Mouse (Mus musculus) liver, embryonic 12.5 days (tissue): Measurements from ENCODE around the gene Kcnk13. TPM values are rescaled to one million over a fixed set of nuclear protein-coding genes. Genes with fewer than 3 reads are reported as not detected.

Source experiments
- ATAC-seq: fragments of 200-750 bp; cut with Nextera tagmentation; 2 replicates; pipeline ENCODE4 v1.8.0; 2017; ENCODE audit warnings: moderate number of reproducible peaks, mild to moderate bottlenecking, moderate library complexity
- H3K27ac ChIP-seq: fragments of 300-500 bp; sonication (generic); 2 replicates; pipeline ENCODE4 v1.5.1; 2016; ENCODE audit warnings: mild to moderate bottlenecking
- H3K27me3 ChIP-seq: fragments of 300-500 bp; sonication (generic); replicated peaks from 2 replicates; pipeline ENCODE4 v1.6.1; 2016; ENCODE audit warnings: mild to moderate bottlenecking, moderate library complexity
- H3K36me3 ChIP-seq: fragments of 300-500 bp; sonication (generic); 2 replicates; pipeline ENCODE4 v1.6.1; 2016; ENCODE audit warnings: mild to moderate bottlenecking, moderate library complexity
- H3K4me1 ChIP-seq: fragments of 300-500 bp; sonication (generic); 2 replicates; pipeline ENCODE4 v1.6.1; 2016
- H3K4me2 ChIP-seq: fragments of 300-500 bp; sonication (generic); 2 replicates; pipeline ENCODE4 v1.6.1; 2016; ENCODE audit warnings: mild to moderate bottlenecking, moderate library complexity
- H3K4me3 ChIP-seq: fragments of 300-500 bp; sonication (generic); 2 replicates; pipeline ENCODE4 v1.5.1; 2016; ENCODE audit warnings: mild to moderate bottlenecking, moderate library complexity
- H3K9ac ChIP-seq: fragments of 300-500 bp; sonication (generic); 2 replicates; pipeline ENCODE4 v1.6.1; 2016; ENCODE audit warnings: mild to moderate bottlenecking, moderate library complexity
- H3K9me3 ChIP-seq: fragments of 300-500 bp; sonication (generic); replicated peaks from 2 replicates; pipeline ENCODE4 v1.6.1; 2016; ENCODE audit warnings: mild to moderate bottlenecking, moderate library complexity
- WGBS: fragments of 180-500 bp; shearing (Covaris S2); methylation state at CpG from one replicate; pipeline ENCODE4 v1.1.7; 2016; ENCODE audit not compliant: insufficient replicate concordance; 5-methylcytosine and 5-hydroxymethylcytosine counted together
- polyA plus RNA-seq: library from polyadenylated mRNA; unstranded; fragments of >200 nt; fragmentation: Nextera tagmentation; extraction: Ambion mirVana; gene quantifications from 2 replicates; pipeline ENCODE4 v1.2.1, GENCODE M21; 2016

The Kcnk13 gene
- polyA plus RNA-seq, 1 experiment from 2014 or later = 0.46 TPM

- H3K27ac ChIP-seq = no peak overlapping the region
- H3K4me3 ChIP-seq = no peak overlapping the region
- no peaks in the 10 kb centered on the region for H3K36me3 ChIP-seq
- no peak for ATAC-seq
- WGBS = 65% methylated on average over 4 of the region's 4 CpGs
- no peak overlapping the region for H3K4me2 ChIP-seq
- no peak overlapping the region for H3K9ac ChIP-seq
- H3K4me1 ChIP-seq = no peaks in the 10 kb centered on the region
- H3K9me3 ChIP-seq = no peaks in the 10 kb centered on the region
- H3K27me3 ChIP-seq = no peaks in the 10 kb centered on the region
Observed at GRCm38 (mm10) chr12:100073201-100073672, 108.9 kb downstream of the Kcnk13 start.

GRCm38 (mm10) chr12:100075715-100076114 is 111.4 kb downstream of the Kcnk13 start:
- 76% methylated on average over 4 of the region's 4 CpGs for WGBS
- no peak overlapping the region for H3K4me2 ChIP-seq
- ATAC-seq = no peak
- no peaks in the 10 kb centered on the region for H3K9me3 ChIP-seq
- H3K27me3 ChIP-seq = no peaks in the 10 kb centered on the region
- H3K9ac ChIP-seq = no peak overlapping the region
- H3K36me3 ChIP-seq = no peaks in the 10 kb centered on the region
- H3K4me3 ChIP-seq = no peak overlapping the region
- H3K4me1 ChIP-seq = no peaks in the 10 kb centered on the region
- H3K27ac ChIP-seq = no peak overlapping the region

GRCm38 (mm10) chr12:100079636-100080286 is 115.5 kb downstream of the Kcnk13 start:
- Histone ChIP-seq H3K4me1 (no peaks in the 10 kb centered on the region), H3K27me3 (no peaks in the 10 kb centered on the region), H3K4me2 (no peak overlapping the region), H3K27ac (no peak overlapping the region), H3K36me3 (no peaks in the 10 kb centered on the region), H3K9ac (no peak overlapping the region), H3K9me3 (no peaks in the 10 kb centered on the region), H3K4me3 (no peak overlapping the region)
- no peak for ATAC-seq
- WGBS = 64% methylated on average over 8 of the region's 8 CpGs

GRCm38 (mm10) chr12:100088026-100088425 is 123.7 kb downstream of the Kcnk13 start:
- H3K9ac ChIP-seq = no peak overlapping the region
- 63% methylated on average over 3 of the region's 3 CpGs for WGBS
- no peak overlapping the region for H3K4me2 ChIP-seq
- H3K4me1 ChIP-seq = no peaks in the 10 kb centered on the region
- no peaks in the 10 kb centered on the region for H3K36me3 ChIP-seq
- no peaks in the 10 kb centered on the region for H3K27me3 ChIP-seq
- no peak overlapping the region for H3K4me3 ChIP-seq
- no peak for ATAC-seq
- H3K9me3 ChIP-seq = no peaks in the 10 kb centered on the region
- H3K27ac ChIP-seq = no peak overlapping the region

- WGBS = 59% methylated on average over 5 of the region's 5 CpGs
- Histone ChIP-seq H3K4me3 (no peak overlapping the region), H3K9me3 (no peaks in the 10 kb centered on the region), H3K4me2 (no peak overlapping the region), H3K4me1 (no peaks in the 10 kb centered on the region), H3K36me3 (no peaks in the 10 kb centered on the region), H3K27me3 (no peaks in the 10 kb centered on the region), H3K9ac (no peak overlapping the region), H3K27ac (no peak overlapping the region)
- no peak for ATAC-seq
Observed at GRCm38 (mm10) chr12:100089265-100089664, 125.0 kb downstream of the Kcnk13 start.

- no peaks in the 10 kb centered on the region for H3K4me1 ChIP-seq
- H3K27me3 ChIP-seq = no peaks in the 10 kb centered on the region
- H3K9ac ChIP-seq = no peak overlapping the region
- H3K9me3 ChIP-seq = no peaks in the 10 kb centered on the region
- no peak for ATAC-seq
- no peak overlapping the region for H3K27ac ChIP-seq
- H3K4me2 ChIP-seq = no peak overlapping the region
- no peaks in the 10 kb centered on the region for H3K36me3 ChIP-seq
- H3K4me3 ChIP-seq = no peak overlapping the region
- 78% methylated on average over 4 of the region's 4 CpGs for WGBS
Observed at GRCm38 (mm10) chr12:100090750-100091149, 126.5 kb downstream of the Kcnk13 start.

GRCm38 (mm10) chr12:100093046-100093445 is 128.7 kb downstream of the Kcnk13 start:
- H3K9me3 ChIP-seq = no peaks in the 10 kb centered on the region
- no peaks in the 10 kb centered on the region for H3K36me3 ChIP-seq
- WGBS = 78% methylated on average over 11 of the region's 11 CpGs
- no peaks in the 10 kb centered on the region for H3K27me3 ChIP-seq
- no peaks in the 10 kb centered on the region for H3K4me1 ChIP-seq
- H3K9ac ChIP-seq = no peak overlapping the region
- H3K4me3 ChIP-seq = no peak overlapping the region
- H3K27ac ChIP-seq = no peak overlapping the region
- ATAC-seq = no peak
- no peak overlapping the region for H3K4me2 ChIP-seq

GRCm38 (mm10) chr12:100099971-100100706 is 135.8 kb downstream of the Kcnk13 start:
- WGBS = 44% methylated on average over 3 of the region's 3 CpGs
- no peaks in the 10 kb centered on the region for H3K9me3 ChIP-seq
- no peak overlapping the region for H3K4me3 ChIP-seq
- H3K9ac ChIP-seq = no peak overlapping the region
- ATAC-seq = no peak
- no peaks in the 10 kb centered on the region for H3K36me3 ChIP-seq
- H3K4me1 ChIP-seq = no peaks in the 10 kb centered on the region
- H3K27ac ChIP-seq = no peak overlapping the region
- no peak overlapping the region for H3K4me2 ChIP-seq
- H3K27me3 ChIP-seq = no peaks in the 10 kb centered on the region

GRCm38 (mm10) chr12:100100707-100101030 is 136.4 kb downstream of the Kcnk13 start:
- ATAC-seq = no peak
- H3K4me1 ChIP-seq = no peaks in the 10 kb centered on the region
- no peak overlapping the region for H3K4me3 ChIP-seq
- no peaks in the 10 kb centered on the region for H3K36me3 ChIP-seq
- WGBS = 51% methylated on average over 3 of the region's 3 CpGs
- no peak overlapping the region for H3K4me2 ChIP-seq
- no peak overlapping the region for H3K27ac ChIP-seq
- H3K9me3 ChIP-seq = no peaks in the 10 kb centered on the region
- H3K9ac ChIP-seq = no peak overlapping the region
- no peaks in the 10 kb centered on the region for H3K27me3 ChIP-seq

- no peaks in the 10 kb centered on the region for H3K9me3 ChIP-seq
- no peak overlapping the region for H3K27ac ChIP-seq
- H3K4me2 ChIP-seq = no peak overlapping the region
- 28% methylated on average over 3 of the region's 3 CpGs for WGBS
- H3K9ac ChIP-seq = no peak overlapping the region
- no peaks in the 10 kb centered on the region for H3K27me3 ChIP-seq
- peaks cover 8% of the 10 kb centered on the region; the same call in 1 of the 2 replicates for H3K4me1 ChIP-seq
- no peak for ATAC-seq
- H3K36me3 ChIP-seq = no peaks in the 10 kb centered on the region
- no peak overlapping the region for H3K4me3 ChIP-seq
Observed at GRCm38 (mm10) chr12:100101651-100102050, 137.4 kb downstream of the Kcnk13 start.

GRCm38 (mm10) chr12:100104530-100104929 is 140.2 kb downstream of the Kcnk13 start:
- H3K36me3 ChIP-seq = no peaks in the 10 kb centered on the region
- H3K4me1 ChIP-seq = peaks cover 25% of the 10 kb centered on the region; the same call in 1 of the 2 replicates
- H3K27ac ChIP-seq = no peak overlapping the region
- no peaks in the 10 kb centered on the region for H3K27me3 ChIP-seq
- H3K4me3 ChIP-seq = no peak overlapping the region
- 69% methylated on average over 5 of the region's 5 CpGs for WGBS
- ATAC-seq = no peak
- H3K4me2 ChIP-seq = no peak overlapping the region
- no peak overlapping the region for H3K9ac ChIP-seq
- H3K9me3 ChIP-seq = no peaks in the 10 kb centered on the region

GRCm38 (mm10) chr12:100106275-100106895 is 142.1 kb downstream of the Kcnk13 start:
- ATAC-seq = no peak
- peaks cover 34% of the 10 kb centered on the region for H3K4me1 ChIP-seq
- H3K27ac ChIP-seq = no peak overlapping the region
- peak overlapping the region; percentile 36 for H3K4me2 ChIP-seq
- 11% methylated on average over 20 of the region's 20 CpGs for WGBS
- H3K27me3 ChIP-seq = no peaks in the 10 kb centered on the region
- H3K36me3 ChIP-seq = no peaks in the 10 kb centered on the region
- H3K9ac ChIP-seq = no peak overlapping the region; the same call in 1 of the 2 replicates
- H3K9me3 ChIP-seq = no peaks in the 10 kb centered on the region
- no peak overlapping the region for H3K4me3 ChIP-seq
